Mouse (Mus musculus) stomach, embryonic 14.5 days (tissue): ENCODE measurements at regions not wholly inside any gene's neighbourhood (a gene's known extent, or its start where the extent isn't known, plus 50 kb on each side); places are given as distances from the start of the nearest gene placed in this dataset.
"Not testable (repeated sequence)": the region's sequence is repeated elsewhere in the genome, so short reads cannot be mapped to it uniquely, and the experiment has no call there.

Source experiments
- ATAC-seq: fragments of 200-750 bp; cut with Nextera tagmentation; 2 replicates; pipeline ENCODE4 v1.8.0; 2017; ENCODE audit warnings: low read depth, moderate TSS enrichment; ENCODE audit not compliant: insufficient number of reproducible peaks, insufficient read depth, low FRiP score
- H3K27ac ChIP-seq: fragments of 300-500 bp; sonication (generic); 2 replicates; pipeline ENCODE4 v1.5.1; 2014; ENCODE audit warnings: mild to moderate bottlenecking, low read length, moderate library complexity, mixed read lengths
- H3K27me3 ChIP-seq: fragments of 300-500 bp; sonication (generic); 2 replicates; pipeline ENCODE4 v1.6.1; 2014; ENCODE audit warnings: low read length, control low read depth, mixed read lengths; ENCODE audit not compliant: control insufficient read depth, insufficient read depth
- H3K36me3 ChIP-seq: fragments of 300-500 bp; sonication (generic); 2 replicates; pipeline ENCODE4 v1.6.1; 2014; ENCODE audit warnings: mild to moderate bottlenecking, control low read depth, low read length, moderate library complexity, mixed read lengths; ENCODE audit not compliant: control insufficient read depth, insufficient read depth
- H3K4me1 ChIP-seq: fragments of 300-500 bp; sonication (generic); 2 replicates; pipeline ENCODE4 v1.6.1; 2014; ENCODE audit warnings: low read length, control low read depth, mixed read lengths; ENCODE audit not compliant: control insufficient read depth, insufficient read depth
- H3K4me2 ChIP-seq: fragments of 300-500 bp; sonication (generic); replicated peaks from 2 replicates; pipeline ENCODE4 v1.6.1; 2014; ENCODE audit warnings: low read depth, low read length, control low read depth
- H3K4me3 ChIP-seq: fragments of 300-500 bp; sonication (generic); 2 replicates; pipeline ENCODE4 v1.5.1; 2014; ENCODE audit warnings: low read depth, low read length, control low read depth
- H3K9ac ChIP-seq: fragments of 300-500 bp; sonication (generic); replicated peaks from 2 replicates; pipeline ENCODE4 v1.6.1; 2014; ENCODE audit warnings: low read depth, mild to moderate bottlenecking, control low read depth, low read length, moderate library complexity, mixed read lengths
- H3K9me3 ChIP-seq: fragments of 300-500 bp; sonication (generic); 2 replicates; pipeline ENCODE4 v1.6.1; 2016; ENCODE audit warnings: low read depth, low read length, control low read depth; ENCODE audit not compliant: control insufficient read depth
- WGBS: fragments of 180-500 bp; shearing (Covaris S2); extraction: QIAGEN DNeasy Blood & Tissue Kit; methylation state at CpG from one replicate; pipeline ENCODE4 v1.1.7; 2014; 5-methylcytosine and 5-hydroxymethylcytosine counted together

GRCm38 (mm10) chr6:68532599-68532998, 997.0 kb upstream of the Tacstd2 start:
- Histone ChIP-seq H3K4me1 (no peaks in the 10 kb centered on the region), H3K27me3 (no peaks in the 10 kb centered on the region), H3K36me3 (no peaks in the 10 kb centered on the region), H3K4me2 (no peak overlapping the region), H3K9me3 (no peaks in the 10 kb centered on the region), H3K4me3 (no peak overlapping the region), H3K9ac (no peak overlapping the region), H3K27ac (no peak overlapping the region)
- ATAC-seq: no peak

GRCm38 (mm10) chr6:68503937-68504336, 968.3 kb upstream of the Tacstd2 start:
- Histone ChIP-seq H3K9ac (no peak overlapping the region), H3K9me3 (no peaks in the 10 kb centered on the region)

GRCm38 (mm10) chr6:68481137-68481536, 945.5 kb upstream of the Tacstd2 start:
- H3K4me2 ChIP-seq: no peak overlapping the region
- H3K27ac ChIP-seq: no peak overlapping the region
- no peak overlapping the region for H3K9ac ChIP-seq
- 55% methylated on average over 1 of the region's 1 CpGs for WGBS
- no peak for ATAC-seq
- no peaks in the 10 kb centered on the region for H3K36me3 ChIP-seq
- no peaks in the 10 kb centered on the region for H3K9me3 ChIP-seq
- H3K4me3 ChIP-seq: no peak overlapping the region
- H3K27me3 ChIP-seq: no peaks in the 10 kb centered on the region
- H3K4me1 ChIP-seq: no peaks in the 10 kb centered on the region

More at GRCm38 (mm10) chr6:68503937-68504336, 968.3 kb upstream of the Tacstd2 start:
- H3K27me3 ChIP-seq: no peaks in the 10 kb centered on the region
- no peak overlapping the region for H3K4me3 ChIP-seq
- no peak overlapping the region for H3K27ac ChIP-seq
- no peaks in the 10 kb centered on the region for H3K4me1 ChIP-seq
- no peaks in the 10 kb centered on the region for H3K36me3 ChIP-seq
- no peak for ATAC-seq
- no peak overlapping the region for H3K4me2 ChIP-seq

GRCm38 (mm10) chr6:68474872-68475271, 939.3 kb upstream of the Tacstd2 start:
- no peak overlapping the region for H3K4me2 ChIP-seq
- no peaks in the 10 kb centered on the region for H3K9me3 ChIP-seq
- no peak for ATAC-seq
- no peaks in the 10 kb centered on the region for H3K36me3 ChIP-seq
- H3K4me3 ChIP-seq: no peak overlapping the region
- H3K9ac ChIP-seq: no peak overlapping the region
- no peaks in the 10 kb centered on the region for H3K27me3 ChIP-seq
- no peak overlapping the region for H3K27ac ChIP-seq
- H3K4me1 ChIP-seq: no peaks in the 10 kb centered on the region

- H3K27me3 ChIP-seq, H3K4me2 ChIP-seq, H3K9me3 ChIP-seq, H3K27ac ChIP-seq, H3K4me3 ChIP-seq, H3K9ac ChIP-seq, H3K4me1 ChIP-seq, H3K36me3 ChIP-seq, ATAC-seq: not testable (repeated sequence)
- 64% methylated on average over 5 of the region's 5 CpGs for WGBS
These were observed 917.6 kb upstream of the Tacstd2 start for GRCm38 (mm10) chr6:68453061-68453803.

- H3K36me3 ChIP-seq: no peaks in the 10 kb centered on the region
- WGBS: 65% methylated on average over 3 of the region's 3 CpGs
- no peak overlapping the region for H3K4me2 ChIP-seq
- H3K9me3 ChIP-seq: no peaks in the 10 kb centered on the region
- H3K27ac ChIP-seq: no peak overlapping the region
- ATAC-seq: peak; percentile 67
- no peak overlapping the region for H3K4me3 ChIP-seq
- no peaks in the 10 kb centered on the region for H3K27me3 ChIP-seq
- H3K4me1 ChIP-seq: no peaks in the 10 kb centered on the region
- H3K9ac ChIP-seq: no peak overlapping the region
These were observed 913.6 kb upstream of the Tacstd2 start for GRCm38 (mm10) chr6:68449042-68449832.

- Histone ChIP-seq H3K9ac (no peak overlapping the region), H3K36me3 (no peaks in the 10 kb centered on the region), H3K9me3 (no peaks in the 10 kb centered on the region), H3K27me3 (no peaks in the 10 kb centered on the region), H3K4me2 (no peak overlapping the region), H3K4me1 (no peaks in the 10 kb centered on the region), H3K27ac (no peak overlapping the region), H3K4me3 (no peak overlapping the region)
- 79% methylated on average over 4 of the region's 4 CpGs for WGBS
- ATAC-seq: no peak
These were observed 910.2 kb upstream of the Tacstd2 start for GRCm38 (mm10) chr6:68445782-68446181.

GRCm38 (mm10) chr6:68437184-68437583, 901.6 kb upstream of the Tacstd2 start:
- Histone ChIP-seq H3K36me3 (no peaks in the 10 kb centered on the region), H3K9me3 (no peaks in the 10 kb centered on the region), H3K4me1 (no peaks in the 10 kb centered on the region), H3K4me3 (no peak overlapping the region), H3K27ac (no peak overlapping the region), H3K27me3 (no peaks in the 10 kb centered on the region), H3K9ac (no peak overlapping the region), H3K4me2 (no peak overlapping the region)
- ATAC-seq: no peak
